Mouse (Mus musculus): Measurements from ENCODE around the gene Fam98c. TPM values are rescaled to one million over a fixed set of nuclear protein-coding genes. Genes with fewer than 3 reads are reported as not detected.

Gene Fam98c
- polyA plus RNA-seq, 1 experiment from 2014 or later = 24.8 TPM

DNA sequence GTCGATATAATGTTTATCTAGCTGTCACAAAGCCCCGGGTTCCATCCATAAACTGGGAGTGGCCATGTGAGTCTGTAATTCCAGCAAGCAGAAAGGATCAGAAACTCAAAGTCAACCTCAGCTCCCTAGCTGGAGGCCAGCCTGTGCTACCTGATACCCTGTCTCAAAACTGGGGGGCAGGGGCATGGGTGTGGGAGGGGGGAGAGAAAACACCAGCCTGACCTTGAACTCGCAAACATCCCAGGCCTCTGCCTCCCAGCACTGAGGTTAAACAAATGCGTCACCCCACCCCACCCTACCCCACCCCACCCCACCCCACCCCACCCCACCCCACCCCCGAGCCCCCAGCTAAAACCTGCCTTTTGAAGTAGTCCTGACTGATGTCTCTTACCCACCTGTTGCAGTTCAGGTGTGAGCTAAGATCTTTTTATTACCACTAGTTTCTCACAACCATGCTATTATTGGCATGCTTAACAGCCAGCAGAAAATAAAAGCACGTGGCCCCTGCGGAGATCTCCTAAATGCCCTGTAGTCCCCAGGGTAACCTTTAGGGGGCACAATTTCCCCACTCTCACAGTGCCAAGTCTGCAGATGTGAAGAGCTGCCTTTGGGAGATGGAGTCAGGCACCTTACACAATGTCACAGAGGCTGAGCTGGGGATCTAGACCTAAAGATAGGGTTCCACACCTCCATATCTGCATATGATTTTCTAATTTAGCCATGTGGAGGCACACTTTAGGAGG is 29.7 kb downstream of the Fam98c start:
- Histone ChIP-seq H3K4me1 (peaks cover 16% of the 10 kb centered on the region; the same call in 1 of the 2 replicates), H3K4me3 (replicated peaks) (no peak overlapping the region), H3K9ac (no peak overlapping the region), H3K36me3 (no peaks in the 10 kb centered on the region), H3K27me3 (replicated peaks) (no peaks in the 10 kb centered on the region), H3K27ac (no peak overlapping the region), H3K4me2 (no peak overlapping the region), H3K9me3 (no peaks in the 10 kb centered on the region)
- WGBS = 16% methylated on average over 7 of the region's 7 CpGs
- no peak for ATAC-seq (ENCODE audit: insufficient read depth, low FRiP score, low read depth)

DNA sequence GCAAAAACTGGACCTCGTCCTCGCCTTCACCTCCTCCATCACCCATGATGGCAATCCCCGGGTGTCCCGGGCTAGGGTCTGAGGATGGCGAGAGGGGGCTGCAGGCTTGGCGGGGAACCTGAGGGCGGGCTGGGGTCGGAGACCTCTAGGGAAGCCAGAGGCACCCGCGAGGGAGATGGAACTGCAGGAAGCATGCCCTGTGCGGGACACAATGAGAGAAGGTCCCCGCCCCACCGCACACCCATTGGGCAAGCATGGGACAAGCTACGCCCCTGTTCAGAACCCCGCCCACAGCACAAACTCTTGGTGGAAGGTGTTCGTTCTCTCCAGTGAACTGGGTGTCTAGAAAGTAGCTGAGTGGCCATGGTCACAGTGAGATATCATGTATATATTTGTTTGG is 31.1 kb downstream of the Fam98c start, which contains the start of gene Ryr1:
Gene Ryr1, minus strand, starts transcription at position 210 of the 400 bp plus-strand sequence.
- peak within 1 kb of the TSS; percentile 86 for H3K4me2 ChIP-seq
- no peaks in the 10 kb centered on the region for H3K36me3 ChIP-seq
- ATAC-seq (ENCODE audit: insufficient read depth, low FRiP score, low read depth) = peak; percentile 88
- H3K27me3 ChIP-seq (replicated peaks) = no peaks in the 10 kb centered on the region
- H3K27ac ChIP-seq = no peak within 1 kb of the TSS
- H3K4me1 ChIP-seq = peaks cover 16% of the 10 kb centered on the region; the same call in 1 of the 2 replicates
- peak within 1 kb of the TSS; percentile 40 for H3K4me3 ChIP-seq (replicated peaks)
- peak within 1 kb of the TSS; percentile 26; the same call in 1 of the 2 replicates for H3K9ac ChIP-seq
- WGBS = under 1% methylated on average over 16 of the region's 16 CpGs
- no peaks in the 10 kb centered on the region for H3K9me3 ChIP-seq

DNA sequence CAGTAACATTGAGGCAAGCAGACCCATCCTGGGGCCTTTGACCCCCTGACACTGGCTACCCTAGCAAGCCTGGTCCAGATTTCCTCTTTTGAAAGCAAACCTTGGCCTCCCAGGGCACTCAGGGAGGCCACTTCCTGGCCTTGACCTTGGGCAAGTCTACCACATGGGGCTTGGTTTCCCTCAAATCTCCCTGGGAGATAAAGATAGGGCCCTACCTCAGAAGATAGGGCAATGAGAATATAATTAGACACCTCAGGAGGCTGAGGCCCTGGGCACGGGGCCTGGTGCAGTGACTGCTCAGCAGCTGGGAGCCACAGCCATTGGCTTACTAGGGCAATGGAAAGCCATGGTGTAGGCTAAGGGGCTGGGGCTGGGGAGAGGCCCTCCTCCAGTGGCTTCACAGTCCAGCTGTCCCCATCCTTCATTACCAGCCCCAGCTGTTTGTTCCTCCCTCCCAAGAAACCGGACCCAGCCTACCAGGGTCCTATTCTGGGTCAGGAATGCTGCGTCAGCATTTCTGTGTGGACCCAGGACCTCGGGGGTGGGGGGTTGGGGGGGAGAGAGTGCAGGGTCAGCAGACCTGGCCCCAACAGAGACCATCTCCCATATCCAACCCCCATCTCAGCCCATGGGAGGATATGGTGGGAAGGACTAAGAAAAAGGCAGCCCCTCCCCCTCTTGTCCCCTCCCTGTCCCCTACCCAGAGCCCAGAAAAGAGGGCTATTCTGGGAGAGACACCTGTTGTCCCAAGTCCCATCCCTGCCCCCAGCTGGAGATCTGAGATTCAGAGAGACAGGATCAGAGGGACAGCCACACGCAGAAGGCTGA is 32.3 kb downstream of the Fam98c start:
- 39% methylated on average over 5 of the region's 5 CpGs for WGBS
- Histone ChIP-seq H3K9ac (no peak overlapping the region), H3K4me2 (peak overlapping the region; percentile 86; the same call in 1 of the 2 replicates), H3K36me3 (no peaks in the 10 kb centered on the region), H3K27me3 (replicated peaks) (no peaks in the 10 kb centered on the region), H3K27ac (no peak overlapping the region), H3K4me3 (replicated peaks) (no peak overlapping the region), H3K9me3 (no peaks in the 10 kb centered on the region), H3K4me1 (peaks cover 16% of the 10 kb centered on the region; the same call in 1 of the 2 replicates)
- 0 out of 2 replicates have a peak, but pooled peaks have one; percentile 29 for ATAC-seq (ENCODE audit: insufficient read depth, low FRiP score, low read depth)

DNA sequence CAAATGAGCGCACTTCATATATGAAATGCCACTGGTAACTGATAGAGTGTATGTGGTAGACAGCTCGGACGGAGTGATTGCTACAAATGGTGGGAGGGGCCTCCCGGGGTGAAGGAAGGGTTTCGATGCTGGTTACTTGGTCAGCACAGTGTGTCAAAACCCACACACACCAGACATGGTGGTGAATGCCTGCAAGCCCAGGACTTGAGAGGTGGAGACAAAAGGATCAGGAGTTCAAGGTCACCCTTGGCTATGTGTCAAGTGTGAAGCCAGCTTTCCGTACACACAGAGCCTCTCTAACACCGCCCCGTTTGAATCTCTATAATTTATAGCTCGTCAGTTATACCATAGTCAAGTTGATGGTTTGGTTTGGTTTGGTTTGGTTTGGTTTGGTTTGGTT is 33.2 kb downstream of the Fam98c start:
- Histone ChIP-seq H3K9me3 (no peaks in the 10 kb centered on the region), H3K27ac (no peak overlapping the region), H3K27me3 (replicated peaks) (no peaks in the 10 kb centered on the region), H3K4me1 (peaks cover 16% of the 10 kb centered on the region; the same call in 1 of the 2 replicates), H3K4me2 (no peak overlapping the region), H3K9ac (no peak overlapping the region), H3K36me3 (no peaks in the 10 kb centered on the region), H3K4me3 (replicated peaks) (no peak overlapping the region)
- WGBS = 87% methylated on average over 9 of the region's 9 CpGs
- ATAC-seq (ENCODE audit: insufficient read depth, low FRiP score, low read depth) = no peak

DNA sequence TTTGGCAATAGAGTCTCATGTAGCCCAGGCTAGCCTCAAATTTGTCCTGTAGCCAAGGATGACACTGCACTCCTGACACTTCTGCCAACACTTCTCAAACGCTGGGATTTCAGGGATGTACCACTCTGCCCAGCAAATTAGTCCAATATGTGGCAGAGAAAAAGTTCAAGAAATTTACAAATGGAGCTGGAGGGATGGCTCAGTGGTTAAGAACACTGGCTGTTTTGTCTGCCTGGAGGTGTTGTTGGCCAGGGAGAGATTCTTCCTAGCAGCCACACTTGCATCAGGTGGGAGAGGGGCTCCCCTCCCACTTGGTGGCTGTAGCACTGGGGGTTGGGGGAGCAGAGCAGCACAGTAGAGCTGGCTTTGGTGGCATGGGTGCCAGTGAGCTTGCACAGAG is 36.5 kb downstream of the Fam98c start:
- no peaks in the 10 kb centered on the region for H3K9me3 ChIP-seq
- WGBS = 74% methylated on average over 1 of the region's 1 CpGs

DNA sequence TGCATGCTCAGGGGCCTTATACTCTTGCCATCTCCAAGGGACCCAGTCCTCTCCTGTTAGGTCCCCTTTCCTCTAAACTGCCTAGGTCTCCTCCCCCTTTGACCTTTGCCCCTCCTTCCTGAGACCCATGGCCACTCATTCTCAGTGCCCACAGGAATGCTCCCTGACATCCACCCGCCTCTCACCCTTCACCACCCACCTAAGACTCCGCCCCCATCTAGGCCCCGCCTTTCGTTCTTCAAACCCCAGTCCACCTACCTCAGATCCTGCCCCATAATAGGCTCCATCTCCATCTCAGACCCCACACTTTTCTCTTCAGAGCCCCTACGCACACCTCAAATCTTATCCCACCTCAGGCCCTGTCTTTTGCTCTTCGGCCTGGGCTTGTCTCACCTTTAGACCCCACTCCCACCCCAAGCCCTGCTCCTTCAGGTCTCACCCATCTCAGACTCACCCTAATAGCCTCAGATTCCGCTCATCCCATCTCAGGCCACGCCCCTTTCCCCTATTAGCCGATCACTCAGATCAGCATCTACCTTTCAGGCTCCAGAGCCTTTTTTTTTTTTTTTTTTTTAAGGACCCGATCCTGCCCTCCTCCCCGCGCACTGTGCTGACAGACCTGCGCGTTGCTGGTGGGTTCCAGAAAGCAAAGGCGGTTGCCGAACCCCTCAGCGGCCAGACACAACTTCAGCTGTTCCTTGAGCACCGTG is 37.7 kb downstream of the Fam98c start:
- Histone ChIP-seq H3K9me3 (no peaks in the 10 kb centered on the region), H3K4me3 (replicated peaks) (no peak overlapping the region), H3K4me2 (no peak overlapping the region), H3K4me1 (no peaks in the 10 kb centered on the region), H3K9ac (no peak overlapping the region), H3K27me3 (replicated peaks) (no peaks in the 10 kb centered on the region), H3K36me3 (no peaks in the 10 kb centered on the region), H3K27ac (no peak overlapping the region)
- no peak for ATAC-seq (ENCODE audit: insufficient read depth, low FRiP score, low read depth)
- WGBS = 18% methylated on average over 18 of the region's 18 CpGs

More for the DNA sequence above, 36.5 kb downstream of the Fam98c start:
- no peaks in the 10 kb centered on the region for H3K27me3 ChIP-seq (replicated peaks)
- no peaks in the 10 kb centered on the region for H3K36me3 ChIP-seq
- H3K4me1 ChIP-seq = 0 out of 2 replicates have a peak, but pooled peaks cover 10% of the 10 kb centered on the region
- H3K27ac ChIP-seq = no peak overlapping the region
- no peak overlapping the region for H3K4me3 ChIP-seq (replicated peaks)
- no peak overlapping the region for H3K4me2 ChIP-seq
- no peak overlapping the region for H3K9ac ChIP-seq
- ATAC-seq (ENCODE audit: insufficient read depth, low FRiP score, low read depth) = no peak

GRCm38 (mm10) chr7:29108992-29109955 is 46.8 kb downstream of the Fam98c start:
- Histone ChIP-seq H3K9ac (no peak overlapping the region), H3K9me3 (no peaks in the 10 kb centered on the region), H3K4me2 (peak overlapping the region; percentile 51), H3K4me3 (replicated peaks) (peak overlapping the region; percentile 20), H3K4me1 (peaks cover 10% of the 10 kb centered on the region), H3K27ac (no peak overlapping the region), H3K36me3 (no peaks in the 10 kb centered on the region), H3K27me3 (replicated peaks) (no peaks in the 10 kb centered on the region)
- peak; percentile 71 for ATAC-seq (ENCODE audit: insufficient read depth, low FRiP score, low read depth)
- WGBS = 28% methylated on average over 38 of the region's 38 CpGs

Other genes starting within 250 kb of the Fam98c start
- gene Actn4, start 193.9 kb downstream of the Fam98c start, polyA plus RNA-seq (2015; fragmentation: Nextera tagmentation; extraction: Ambion mirVana) = 319 and 341 TPM in 2 replicates
- 370 and 373 TPM in 2 replicates for gene Eif3k, start 174.4 kb downstream of the Fam98c start, polyA plus RNA-seq (2015; fragmentation: Nextera tagmentation; extraction: Ambion mirVana)
- 7.8 and 9.3 TPM in 2 replicates for gene Map4k1, start 174.2 kb downstream of the Fam98c start, polyA plus RNA-seq (2015; fragmentation: Nextera tagmentation; extraction: Ambion mirVana)
- gene Ryr1, start 31.1 kb downstream of the Fam98c start, polyA plus RNA-seq (2015; fragmentation: Nextera tagmentation; extraction: Ambion mirVana) = 0.30 and 0.76 TPM in 2 replicates
- gene Rasgrp4, start 21.4 kb downstream of the Fam98c start, polyA plus RNA-seq (2015; fragmentation: Nextera tagmentation; extraction: Ambion mirVana) = 0.75 and 0.76 TPM in 2 replicates
- 0.42 and 0.66 TPM in 2 replicates for gene Ggn, start 14.0 kb upstream of the Fam98c start, polyA plus RNA-seq (2015; fragmentation: Nextera tagmentation; extraction: Ambion mirVana)
- 1.9 and 2.2 TPM in 2 replicates for gene Spred3, start 14.2 kb upstream of the Fam98c start, polyA plus RNA-seq (2015; fragmentation: Nextera tagmentation; extraction: Ambion mirVana)
- gene Psmd8, start 24.5 kb upstream of the Fam98c start, polyA plus RNA-seq (2015; fragmentation: Nextera tagmentation; extraction: Ambion mirVana) = 225 and 237 TPM in 2 replicates
- 0.60 and 1.2 TPM in 2 replicates for gene Catsperg1, start 57.8 kb upstream of the Fam98c start, polyA plus RNA-seq (2015; fragmentation: Nextera tagmentation; extraction: Ambion mirVana)
- 1.6 and 1.9 TPM in 2 replicates for gene Kcnk6, start 76.3 kb upstream of the Fam98c start, polyA plus RNA-seq (2015; fragmentation: Nextera tagmentation; extraction: Ambion mirVana)
- 83.7 and 85.8 TPM in 2 replicates for gene Yif1b, start 82.1 kb upstream of the Fam98c start, polyA plus RNA-seq (2015; fragmentation: Nextera tagmentation; extraction: Ambion mirVana)
- gene 2200002D01Rik, start 92.2 kb upstream of the Fam98c start, polyA plus RNA-seq (2015; fragmentation: Nextera tagmentation; extraction: Ambion mirVana) = 67.4 and 70.6 TPM in 2 replicates
- gene Spint2, start 125.7 kb upstream of the Fam98c start, polyA plus RNA-seq (2015; fragmentation: Nextera tagmentation; extraction: Ambion mirVana) = 525 and 574 TPM in 2 replicates
- gene Ppp1r14a, start 133.1 kb upstream of the Fam98c start, polyA plus RNA-seq (2015; fragmentation: Nextera tagmentation; extraction: Ambion mirVana) = 42.7 and 56.7 TPM in 2 replicates
- 7.6 and 8.2 TPM in 2 replicates for gene Dpf1, start 147.7 kb upstream of the Fam98c start, polyA plus RNA-seq (2015; fragmentation: Nextera tagmentation; extraction: Ambion mirVana)

Measured in stomach, embryonic 15.5 days (tissue).